Mouse (Mus musculus) adrenal gland, adult (tissue): ENCODE measurements around the gene Cd244a.

Experiments
- DNase-seq, 2 experiments: peaks; one replicate each; pipeline ENCODE4 v3.0.0; 2022 to 2023; ENCODE audit warnings: low spot score in 1 of 2; ENCODE audit not compliant: inconsistent age in 2 of 2

The Cd244a gene

GRCm38 (mm10) chr1:171646429-171646940 lies 87.5 kb downstream of the Cd244a start:
- no peak for DNase-seq

GRCm38 (mm10) chr1:171647716-171648115 lies 88.7 kb downstream of the Cd244a start:
- DNase-seq, result no peak

- no peak for DNase-seq
Observed at GRCm38 (mm10) chr1:171648840-171649239, 89.8 kb downstream of the Cd244a start.

- no peak for DNase-seq
Observed at GRCm38 (mm10) chr1:171652734-171653133, 93.7 kb downstream of the Cd244a start, which contains the start of gene Slamf7. TSS of gene Slamf7 (minus strand) at chr1:171653035.

- DNase-seq, result peak; percentile 16 to 42
Observed at GRCm38 (mm10) chr1:171658561-171658991, 99.6 kb downstream of the Cd244a start.
